Mouse (Mus musculus): ENCODE measurements at regions not wholly inside any gene's neighbourhood (a gene's known extent, or its start where the extent isn't known, plus 50 kb on each side); places are given as distances from the start of the nearest gene placed in this dataset.
"Not testable (repeated sequence)": the region's sequence is repeated elsewhere in the genome, so short reads cannot be mapped to it uniquely, and the experiment has no call there.

- no peak for ATAC-seq (ENCODE audit: insufficient read depth, low FRiP score, low TSS enrichment)
- H3K36me3 ChIP-seq (ENCODE audit: control insufficient read depth, insufficient read depth, low read length), result no peaks in the 10 kb centered on the region
- DNase-seq (ENCODE audit: low spot score), result no peak
- no peaks in the 10 kb centered on the region for H3K4me1 ChIP-seq (ENCODE audit: control insufficient read depth, insufficient read depth, low read length)
- no peaks in the 10 kb centered on the region for H3K27me3 ChIP-seq (ENCODE audit: control insufficient read depth, insufficient read depth, low read length)
- no peak overlapping the region for H3K4me2 ChIP-seq (ENCODE audit: low read depth)
- no peak overlapping the region for H3K4me3 ChIP-seq (ENCODE audit: low read depth, low read length)
- no peak overlapping the region for H3K27ac ChIP-seq (ENCODE audit: low read depth, low read length)
- 83% methylated on average over 7 of the region's 7 CpGs for WGBS
- no peak overlapping the region for H3K9ac ChIP-seq (ENCODE audit: low read length)
- no peaks in the 10 kb centered on the region for H3K9me3 ChIP-seq (ENCODE audit: control insufficient read depth, low read length)
Measured at GRCm38 (mm10) chr14:102793753-102794152, 188.7 kb downstream of the Kctd12 start.

GRCm38 (mm10) chr14:102790916-102791315, 191.5 kb downstream of the Kctd12 start:
- ATAC-seq (ENCODE audit: insufficient read depth, low FRiP score, low TSS enrichment) (no peak), DNase-seq (ENCODE audit: low spot score) (no peak)
- Histone ChIP-seq H3K4me3 (ENCODE audit: low read depth, low read length) (no peak overlapping the region), H3K4me2 (ENCODE audit: low read depth) (no peak overlapping the region), H3K36me3 (ENCODE audit: control insufficient read depth, insufficient read depth, low read length) (no peaks in the 10 kb centered on the region), H3K9me3 (ENCODE audit: control insufficient read depth, low read length) (no peaks in the 10 kb centered on the region), H3K4me1 (ENCODE audit: control insufficient read depth, insufficient read depth, low read length) (no peaks in the 10 kb centered on the region), H3K9ac (ENCODE audit: low read length) (no peak overlapping the region), H3K27me3 (ENCODE audit: control insufficient read depth, insufficient read depth, low read length) (no peaks in the 10 kb centered on the region), H3K27ac (ENCODE audit: low read depth, low read length) (no peak overlapping the region)
- WGBS, result 84% methylated on average over 3 of the region's 3 CpGs

GRCm38 (mm10) chr14:102782227-102782626, 200.2 kb downstream of the Kctd12 start:
- ATAC-seq (ENCODE audit: insufficient read depth, low FRiP score, low TSS enrichment) (no peak), DNase-seq (ENCODE audit: low spot score) (no peak)
- Histone ChIP-seq H3K4me2 (ENCODE audit: low read depth) (no peak overlapping the region), H3K9ac (ENCODE audit: low read length) (no peak overlapping the region), H3K4me3 (ENCODE audit: low read depth, low read length) (no peak overlapping the region), H3K27me3 (ENCODE audit: control insufficient read depth, insufficient read depth, low read length) (no peaks in the 10 kb centered on the region), H3K27ac (ENCODE audit: low read depth, low read length) (no peak overlapping the region), H3K4me1 (ENCODE audit: control insufficient read depth, insufficient read depth, low read length) (no peaks in the 10 kb centered on the region), H3K36me3 (ENCODE audit: control insufficient read depth, insufficient read depth, low read length) (no peaks in the 10 kb centered on the region), H3K9me3 (ENCODE audit: control insufficient read depth, low read length) (no peaks in the 10 kb centered on the region)

- H3K9ac ChIP-seq (ENCODE audit: low read length), result no peak overlapping the region
- no peak overlapping the region for H3K4me3 ChIP-seq (ENCODE audit: low read depth, low read length)
- H3K4me1 ChIP-seq (ENCODE audit: control insufficient read depth, insufficient read depth, low read length), result no peaks in the 10 kb centered on the region
- no peaks in the 10 kb centered on the region for H3K36me3 ChIP-seq (ENCODE audit: control insufficient read depth, insufficient read depth, low read length)
- H3K27ac ChIP-seq (ENCODE audit: low read depth, low read length), result no peak overlapping the region
- H3K4me2 ChIP-seq (ENCODE audit: low read depth), result no peak overlapping the region
- WGBS, result 72% methylated on average over 3 of the region's 3 CpGs
- H3K27me3 ChIP-seq (ENCODE audit: control insufficient read depth, insufficient read depth, low read length), result no peaks in the 10 kb centered on the region
- H3K9me3 ChIP-seq (ENCODE audit: control insufficient read depth, low read length), result no peaks in the 10 kb centered on the region
- no peak for DNase-seq (ENCODE audit: low spot score)
- ATAC-seq (ENCODE audit: insufficient read depth, low FRiP score, low TSS enrichment), result no peak
Measured at GRCm38 (mm10) chr14:102769716-102770115, 212.7 kb downstream of the Kctd12 start.

- H3K27ac ChIP-seq (ENCODE audit: low read depth, low read length), result no peak overlapping the region
- H3K36me3 ChIP-seq (ENCODE audit: control insufficient read depth, insufficient read depth, low read length), result no peaks in the 10 kb centered on the region
- no peaks in the 10 kb centered on the region for H3K9me3 ChIP-seq (ENCODE audit: control insufficient read depth, low read length)
- ATAC-seq (ENCODE audit: insufficient read depth, low FRiP score, low TSS enrichment) (no peak), DNase-seq (ENCODE audit: low spot score) (no peak)
- H3K9ac ChIP-seq (ENCODE audit: low read length), result no peak overlapping the region
- H3K27me3 ChIP-seq (ENCODE audit: control insufficient read depth, insufficient read depth, low read length), result no peaks in the 10 kb centered on the region
- no peak overlapping the region for H3K4me3 ChIP-seq (ENCODE audit: low read depth, low read length)
- 83% methylated on average over 1 of the region's 1 CpGs for WGBS
- H3K4me1 ChIP-seq (ENCODE audit: control insufficient read depth, insufficient read depth, low read length), result no peaks in the 10 kb centered on the region
- no peak overlapping the region for H3K4me2 ChIP-seq (ENCODE audit: low read depth)
Measured at GRCm38 (mm10) chr14:102748687-102749086, 233.8 kb downstream of the Kctd12 start.

GRCm38 (mm10) chr14:102742331-102742730, 240.1 kb downstream of the Kctd12 start:
- 91% methylated on average over 8 of the region's 8 CpGs for WGBS
- Histone ChIP-seq H3K27ac (ENCODE audit: low read depth, low read length) (no peak overlapping the region), H3K9me3 (ENCODE audit: control insufficient read depth, low read length) (no peaks in the 10 kb centered on the region), H3K36me3 (ENCODE audit: control insufficient read depth, insufficient read depth, low read length) (no peaks in the 10 kb centered on the region), H3K9ac (ENCODE audit: low read length) (no peak overlapping the region), H3K4me3 (ENCODE audit: low read depth, low read length) (no peak overlapping the region), H3K4me2 (ENCODE audit: low read depth) (no peak overlapping the region), H3K4me1 (ENCODE audit: control insufficient read depth, insufficient read depth, low read length) (no peaks in the 10 kb centered on the region), H3K27me3 (ENCODE audit: control insufficient read depth, insufficient read depth, low read length) (no peaks in the 10 kb centered on the region)
- ATAC-seq (ENCODE audit: insufficient read depth, low FRiP score, low TSS enrichment) (no peak), DNase-seq (ENCODE audit: low spot score) (no peak)

GRCm38 (mm10) chr14:102736656-102737055, 245.8 kb downstream of the Kctd12 start:
- H3K9me3 ChIP-seq (ENCODE audit: control insufficient read depth, low read length), result no peaks in the 10 kb centered on the region
- H3K27me3 ChIP-seq (ENCODE audit: control insufficient read depth, insufficient read depth, low read length), result no peaks in the 10 kb centered on the region
- no peak overlapping the region for H3K27ac ChIP-seq (ENCODE audit: low read depth, low read length)
- 53% methylated on average over 2 of the region's 2 CpGs for WGBS
- H3K4me2 ChIP-seq (ENCODE audit: low read depth), result no peak overlapping the region
- H3K36me3 ChIP-seq (ENCODE audit: control insufficient read depth, insufficient read depth, low read length), result no peaks in the 10 kb centered on the region
- ATAC-seq (ENCODE audit: insufficient read depth, low FRiP score, low TSS enrichment) (no peak), DNase-seq (ENCODE audit: low spot score) (no peak)
- no peaks in the 10 kb centered on the region for H3K4me1 ChIP-seq (ENCODE audit: control insufficient read depth, insufficient read depth, low read length)
- H3K4me3 ChIP-seq (ENCODE audit: low read depth, low read length), result no peak overlapping the region
- no peak overlapping the region for H3K9ac ChIP-seq (ENCODE audit: low read length)

- not testable (repeated sequence) for H3K4me3 ChIP-seq (ENCODE audit: low read depth, low read length); H3K4me1 ChIP-seq (ENCODE audit: control insufficient read depth, insufficient read depth, low read length); DNase-seq (ENCODE audit: low spot score); H3K36me3 ChIP-seq (ENCODE audit: control insufficient read depth, insufficient read depth, low read length); H3K4me2 ChIP-seq (ENCODE audit: low read depth); H3K27ac ChIP-seq (ENCODE audit: low read depth, low read length); H3K9me3 ChIP-seq (ENCODE audit: control insufficient read depth, low read length); H3K27me3 ChIP-seq (ENCODE audit: control insufficient read depth, insufficient read depth, low read length); H3K9ac ChIP-seq (ENCODE audit: low read length); ATAC-seq (ENCODE audit: insufficient read depth, low FRiP score, low TSS enrichment)
- 88% methylated on average over 4 of the region's 4 CpGs for WGBS
Measured at GRCm38 (mm10) chr14:102733718-102734117, 248.7 kb downstream of the Kctd12 start.

- Histone ChIP-seq H3K36me3 (ENCODE audit: control insufficient read depth, insufficient read depth, low read length) (no peaks in the 10 kb centered on the region), H3K4me3 (ENCODE audit: low read depth, low read length) (no peak overlapping the region), H3K4me2 (ENCODE audit: low read depth) (no peak overlapping the region), H3K9ac (ENCODE audit: low read length) (no peak overlapping the region), H3K27ac (ENCODE audit: low read depth, low read length) (no peak overlapping the region), H3K27me3 (ENCODE audit: control insufficient read depth, insufficient read depth, low read length) (no peaks in the 10 kb centered on the region), H3K4me1 (ENCODE audit: control insufficient read depth, insufficient read depth, low read length) (no peaks in the 10 kb centered on the region), H3K9me3 (ENCODE audit: control insufficient read depth, low read length) (no peaks in the 10 kb centered on the region)
- 68% methylated on average over 5 of the region's 5 CpGs for WGBS
- DNase-seq (ENCODE audit: low spot score), result no peak
- ATAC-seq (ENCODE audit: insufficient read depth, low FRiP score, low TSS enrichment), result no peak
Measured at GRCm38 (mm10) chr14:102731746-102732145, 250.7 kb downstream of the Kctd12 start.

All from neural tube, embryonic 11.5 days (tissue).